Comparison of ENCODE assay signal across 16 mouse cellular contexts in genomic region chr2:102876141-102876540, GRCm38 (mm10). TPM values are rescaled to one million over a fixed set of nuclear protein-coding genes. Genes with fewer than 3 reads are reported as not detected.
A peak's percentile ranks its signal among the peaks of the same experiment; 100 is the strongest.
DNase-seq lines count a peak whose midpoint lies in the region; ATAC-seq and TF ChIP-seq lines count a peak whose summit lies in the region.
"Had no signal": no experiment of that assay in that cellular context is flagged by ENCODE, and none has a peak within 500 bp of the region (broad histone marks: within the 10 kb centered on the region; RNA-seq: fewer than 3 reads in every experiment).

No protein-coding gene starts in this region.

- H3K4me3 ChIP-seq in heart, embryonic 11.5 days (ENCODE audit: low read depth, low read length): no peak overlapping the region
- no peak overlapping the region for H3K4me3 ChIP-seq in thymus, adult 2 months (ENCODE audit: control insufficient read depth, insufficient read depth, low read length)
- no peak overlapping the region for H3K4me3 ChIP-seq in embryonic facial prominence, embryonic 11.5 days (ENCODE audit: low read depth, low read length)
- H3K4me3 ChIP-seq: forebrain, embryonic 12.5 days; layer of hippocampus, adult 2 months; neural tube, embryonic 15.5 days had no signal

- no peak overlapping the region for H3K4me2 ChIP-seq in heart, embryonic 11.5 days
- no peak overlapping the region for H3K4me2 ChIP-seq in embryonic facial prominence, embryonic 11.5 days (ENCODE audit: low read depth, low read length)
- H3K4me2 ChIP-seq: forebrain, embryonic 12.5 days; lung, embryonic 14.5 days; neural tube, embryonic 15.5 days had no signal

- H3K4me1 ChIP-seq in heart, embryonic 11.5 days (ENCODE audit: control insufficient read depth, insufficient read depth, low read length): peaks cover 21% of the 10 kb centered on the region
- H3K4me1 ChIP-seq in thymus, adult 2 months (replicated peaks; ENCODE audit: control insufficient read depth, insufficient read depth, low read length): peaks cover 20% of the 10 kb centered on the region
- H3K4me1 ChIP-seq in embryonic facial prominence, embryonic 11.5 days (ENCODE audit: control insufficient read depth, insufficient read depth, low read length): no peaks in the 10 kb centered on the region

- TF ChIP-seq POLR2A in thymus, adult 2 months (IDR thresholded peaks at IDR 0.05; ENCODE audit: control insufficient read depth, extremely low read depth, insufficient read depth, low read length, poor library complexity): no peak

- H3K27ac ChIP-seq in heart, embryonic 11.5 days (ENCODE audit: low read depth, low read length): peak overlapping the region; percentile 64
- H3K27ac ChIP-seq in thymus, adult 2 months (ENCODE audit: control insufficient read depth, insufficient read depth, low read length): no peak overlapping the region; the same call in 1 of the 2 replicates
- H3K27ac ChIP-seq in embryonic facial prominence, embryonic 11.5 days (replicated peaks; ENCODE audit: low read depth, low read length): no peak overlapping the region
- H3K27ac ChIP-seq: forebrain, embryonic 12.5 days; layer of hippocampus, adult 2 months; neural tube, embryonic 15.5 days had no signal

- no peaks in the 10 kb centered on the region for H3K9me3 ChIP-seq in heart, embryonic 11.5 days (replicated peaks; ENCODE audit: control insufficient read depth, low read length)
- H3K9me3 ChIP-seq in embryonic facial prominence, embryonic 11.5 days (replicated peaks; ENCODE audit: control insufficient read depth, low read length): no peaks in the 10 kb centered on the region
- H3K9me3 ChIP-seq: forebrain, embryonic 12.5 days; G1E; neural tube, embryonic 15.5 days had no signal

- WGBS in heart, embryonic 11.5 days (ENCODE audit: insufficient replicate concordance): 18% methylated on average over 1 of the region's 1 CpGs
- WGBS in thymus, adult 2 months: 15% methylated on average over 1 of the region's 1 CpGs
- WGBS in embryonic facial prominence, embryonic 11.5 days: 50% methylated on average over 1 of the region's 1 CpGs

- H3K9ac ChIP-seq in heart, embryonic 11.5 days (ENCODE audit: low read depth, low read length): no peak overlapping the region
- no peak overlapping the region for H3K9ac ChIP-seq in embryonic facial prominence, embryonic 11.5 days (replicated peaks; ENCODE audit: low read length)
- H3K9ac ChIP-seq: forebrain, embryonic 12.5 days; lung, embryonic 14.5 days; neural tube, embryonic 15.5 days had no signal

- intact Hi-C loops in heart, postnatal 14 days (cut with DNase I): no loop called here
- intact Hi-C loops in gastrocnemius, postnatal 36 days (cut with DNase I): no loop called here

- no peak for TF ChIP-seq CTCF in thymus, adult 2 months (IDR thresholded peaks at IDR 0.05; ENCODE audit: borderline replicate concordance, control insufficient read depth, extremely low read depth, insufficient read depth, low read length, poor library complexity)

- no peak for ATAC-seq in heart, embryonic 11.5 days (replicated peaks; ENCODE audit: insufficient number of reproducible peaks, low FRiP score, low TSS enrichment)
- no peak for ATAC-seq in embryonic facial prominence, embryonic 11.5 days (replicated peaks; ENCODE audit: insufficient number of reproducible peaks, low FRiP score, low TSS enrichment, low read depth)
- peak; percentile 27; the same call in 1 of the 2 replicates for ATAC-seq in monocyte, adult 5-6 weeks (replicated peaks; ENCODE audit: insufficient number of reproducible peaks, low FRiP score, low TSS enrichment, poor library complexity, severe bottlenecking)

- H3K27me3 ChIP-seq in heart, embryonic 11.5 days (ENCODE audit: control insufficient read depth, insufficient read depth, low read length): no peaks in the 10 kb centered on the region
- no peaks in the 10 kb centered on the region for H3K27me3 ChIP-seq in thymus, adult 2 months (ENCODE audit: control insufficient read depth, insufficient read depth, low read length)
- no peaks in the 10 kb centered on the region for H3K27me3 ChIP-seq in embryonic facial prominence, embryonic 11.5 days (ENCODE audit: control insufficient read depth, insufficient read depth, low read length)
- H3K27me3 ChIP-seq: forebrain, embryonic 12.5 days; neural tube, embryonic 15.5 days had no signal

- DNase-seq in heart, postnatal 14 days: no peak
- DNase-seq in thymus, postnatal 0 days (ENCODE audit: low spot score): peak; percentile 17
- DNase-seq in thymus, adult 2 months: no peak
- peak; percentile 36 for DNase-seq in embryonic facial prominence, embryonic 11.5 days (ENCODE audit: low spot score)
- DNase-seq in adrenal gland, adult 18-20 months (ENCODE audit: low spot score in 2 of 2): no peak
- no peak for DNase-seq in gastrocnemius, postnatal 36 days
- DNase-seq: adrenal gland, postnatal 10 days; cerebellum, postnatal 10 days; liver; lung, embryonic 14.5 days had no signal

- no peaks in the 10 kb centered on the region for H3K36me3 ChIP-seq in heart, embryonic 11.5 days (ENCODE audit: control insufficient read depth, insufficient read depth, low read length)
- H3K36me3 ChIP-seq in thymus, adult 2 months (ENCODE audit: control insufficient read depth, insufficient read depth, low read length): no peaks in the 10 kb centered on the region
- H3K36me3 ChIP-seq in embryonic facial prominence, embryonic 11.5 days (replicated peaks; ENCODE audit: control insufficient read depth, insufficient read depth, low read depth, low read length): no peaks in the 10 kb centered on the region
- H3K36me3 ChIP-seq: forebrain, embryonic 12.5 days; neural tube, embryonic 15.5 days had no signal

RNA-seq across cellular contexts. Expression of gene Cd44, which starts 25.3 kb away (rescaled TPM):
- polyA plus RNA-seq in heart, embryonic 11.5 days (2014; fragmentation: Nextera tagmentation; extraction: Ambion mirVana): 24.8 and 28.8 TPM in 2 replicates
- total RNA-seq in heart, postnatal 14 days (2021): 10 to 100 TPM; 13.5 to 15.0 TPM
- 10.5 and 11.6 TPM in 2 replicates for polyA plus RNA-seq in thymus, postnatal 0 days (2015; fragmentation: Nextera tagmentation; extraction: Ambion mirVana)
- polyA plus RNA-seq in thymus, adult 2 months (2012; rRNA removed): 17.8 and 19.3 TPM in 2 replicates
- polyA plus RNA-seq in embryonic facial prominence, embryonic 11.5 days (2014; fragmentation: Nextera tagmentation; extraction: Ambion mirVana): 3.4 and 4.0 TPM in 2 replicates
- 371 to 440 TPM (median 391 TPM) in 3 replicates for total RNA-seq in monocyte, adult 5-6 weeks (2017)
- 10 to 100 TPM; 35.6 to 86.8 TPM for total RNA-seq in adrenal gland, adult 18-20 months (2021)
- 1 to 10 TPM; 5.3 to 6.0 TPM for total RNA-seq in gastrocnemius, postnatal 36 days (2021)

Comparison
In these comparisons a context has a peak if more than half of its experiments do, and no peak if none do; other contexts are left out.
1. DNase-seq: peak in thymus, postnatal 0 days (single experiment) and embryonic facial prominence, embryonic 11.5 days (single experiment); none in heart, postnatal 14 days (0 of 2), thymus, adult 2 months (single experiment), adrenal gland, adult 18-20 months (0 of 2) and gastrocnemius, postnatal 36 days (0 of 2).